Mouse (Mus musculus) megakaryocyte, embryonic 14.5 days (primary cell): ENCODE results near the gene Itgae.

Experiments used
- FLI1 ChIP-seq: IDR thresholded peaks from 2 replicates; pipeline ENCODE4 v1.6.1; 2012; ENCODE audit warnings: low read length, inconsistent platforms, mixed read lengths
- GATA1 ChIP-seq: IDR thresholded peaks from 3 replicates; pipeline ENCODE4 v1.6.1; 2012; ENCODE audit warnings: mixed read lengths, low read length, inconsistent platforms, borderline replicate concordance

GRCm38 (mm10) chr11:73126495-73126894, 36.1 kb downstream of the Itgae start:
- TF ChIP-seq FLI1: no peak
- TF ChIP-seq GATA1: no peak
